ENCODE assay signal across 24 mouse cellular contexts in genomic region chr3:27520391-27520790, GRCm38 (mm10).
A peak's percentile ranks its signal among the peaks of the same experiment; 100 is the strongest.
DNase-seq lines count a peak whose midpoint lies in the region; ATAC-seq and TF ChIP-seq lines count a peak whose summit lies in the region.
"Had no signal": no experiment of that assay in that cellular context is flagged by ENCODE, and none has a peak within 500 bp of the region (broad histone marks: within the 10 kb centered on the region; RNA-seq: fewer than 3 reads in every experiment).

No protein-coding gene starts in this region.

- 62% methylated on average over 6 of the region's 6 CpGs for WGBS in heart, embryonic 11.5 days (ENCODE audit: insufficient replicate concordance)

- intact Hi-C loops in gastrocnemius, adult 2 months (cut with DNase I): no loop called here
- intact Hi-C loops in left cerebral cortex, postnatal 36 days (cut with DNase I): no loop called here

- no peaks in the 10 kb centered on the region for H3K9me3 ChIP-seq in heart, embryonic 11.5 days (replicated peaks; ENCODE audit: control insufficient read depth, low read length)
- H3K9me3 ChIP-seq: forebrain, embryonic 15.5 days; limb, embryonic 15.5 days; liver, embryonic 13.5 days; stomach, embryonic 15.5 days had no signal

- no peak overlapping the region for H3K9ac ChIP-seq in heart, embryonic 11.5 days (ENCODE audit: low read depth, low read length)
- H3K9ac ChIP-seq: forebrain, embryonic 15.5 days; hindbrain, embryonic 14.5 days; limb, embryonic 15.5 days; liver, embryonic 13.5 days; stomach, embryonic 15.5 days had no signal

- H3K4me3 ChIP-seq in gastrocnemius, adult 2 months: no peak overlapping the region
- no peak overlapping the region for H3K4me3 ChIP-seq in heart, embryonic 11.5 days (ENCODE audit: low read depth, low read length)
- H3K4me3 ChIP-seq: forebrain, embryonic 15.5 days; limb, embryonic 15.5 days; liver, embryonic 13.5 days; stomach, embryonic 15.5 days had no signal

- no peaks in the 10 kb centered on the region for H3K27me3 ChIP-seq in heart, embryonic 11.5 days (ENCODE audit: control insufficient read depth, insufficient read depth, low read length)
- H3K27me3 ChIP-seq: forebrain, embryonic 15.5 days; limb, embryonic 15.5 days; liver, embryonic 13.5 days; stomach, embryonic 15.5 days had no signal

- peak overlapping the region; percentile 35; the same call in 1 of the 2 replicates for H3K27ac ChIP-seq in gastrocnemius, adult 2 months
- no peak overlapping the region for H3K27ac ChIP-seq in heart, embryonic 11.5 days (ENCODE audit: low read depth, low read length)
- H3K27ac ChIP-seq: forebrain, embryonic 15.5 days; hindbrain, embryonic 14.5 days; limb, embryonic 15.5 days; liver, embryonic 13.5 days; stomach, embryonic 15.5 days had no signal

- DNase-seq in gastrocnemius, adult 2 months: no peak
- DNase-seq in gastrocnemius, postnatal 25 days: no peak
- peak; percentile 62 to 65 for DNase-seq in heart, adult 9 months (ENCODE audit: low spot score in 2 of 2)
- DNase-seq in urinary bladder, postnatal 14 days (ENCODE audit: low spot score): peak; percentile 31
- DNase-seq in urinary bladder, adult 2 months (ENCODE audit: low spot score): no peak
- DNase-seq in left cerebral cortex, postnatal 36 days (ENCODE audit: low spot score in 2 of 2): no peak
- DNase-seq: adrenal gland, postnatal 25 days; cerebellum, adult 18-20 months; cerebellum, postnatal 10 days; gastrocnemius, postnatal 10 days; kidney, adult 11 months; kidney, postnatal 14 days; layer of hippocampus, adult 9-11 months; liver, embryonic 13.5 days; right cerebral cortex, postnatal 25 days; thymus, postnatal 14 days had no signal

- no peak overlapping the region for H3K4me2 ChIP-seq in heart, embryonic 11.5 days
- H3K4me2 ChIP-seq: forebrain, embryonic 15.5 days; hindbrain, embryonic 14.5 days; limb, embryonic 15.5 days; liver, embryonic 13.5 days; midbrain, embryonic 11.5 days; stomach, embryonic 15.5 days had no signal

- no peak for TF ChIP-seq CTCF in gastrocnemius, adult 2 months (IDR thresholded peaks at IDR 0.05)

- H3K4me1 ChIP-seq in heart, embryonic 11.5 days (ENCODE audit: control insufficient read depth, insufficient read depth, low read length): peaks cover 17% of the 10 kb centered on the region
- H3K4me1 ChIP-seq: forebrain, embryonic 15.5 days; liver, embryonic 13.5 days; stomach, embryonic 15.5 days had no signal

- ATAC-seq in heart, embryonic 11.5 days (replicated peaks; ENCODE audit: insufficient number of reproducible peaks, low FRiP score, low TSS enrichment): no peak
- ATAC-seq: CD4-positive, CD25-positive, alpha-beta regulatory T cell, adult 4 months; forebrain, embryonic 15.5 days; midbrain, embryonic 16.5 days had no signal

- no peaks in the 10 kb centered on the region; the same call in 1 of the 2 replicates for H3K36me3 ChIP-seq in heart, embryonic 11.5 days (ENCODE audit: control insufficient read depth, insufficient read depth, low read length)
- H3K36me3 ChIP-seq: forebrain, embryonic 15.5 days; limb, embryonic 15.5 days; stomach, embryonic 15.5 days had no signal

Comparison
In these comparisons a context has a peak if more than half of its experiments do, and no peak if none do; other contexts are left out.
1. DNase-seq: peak in heart, adult 9 months (2 of 2) and urinary bladder, postnatal 14 days (single experiment); none in gastrocnemius, adult 2 months (single experiment), gastrocnemius, postnatal 25 days (single experiment), urinary bladder, adult 2 months (single experiment) and left cerebral cortex, postnatal 36 days (0 of 2).